Mouse (Mus musculus) urinary bladder, postnatal 14 days (tissue): Measurements from ENCODE around the gene Ccdc155.

ENCODE experiments used
- DNase-seq: peaks from one replicate; pipeline ENCODE4 v3.0.0; 2021; ENCODE audit warnings: low spot score

The Ccdc155 gene

GRCm38 (mm10) chr7:45204380-45205143 lies at the start of gene Ccdc155:
Gene Ccdc155 (minus strand): TSS chr7:45204892.
- peak; percentile 91 for DNase-seq

- DNase-seq = no peak
Observed at GRCm38 (mm10) chr7:45253806-45254205, 49.1 kb upstream of the Ccdc155 start.

- DNase-seq = no peak
Observed at GRCm38 (mm10) chr7:45247666-45248065, 43.0 kb upstream of the Ccdc155 start.

- DNase-seq = no peak
Observed at GRCm38 (mm10) chr7:45241389-45241749, 36.7 kb upstream of the Ccdc155 start.

- no peak for DNase-seq
Observed at GRCm38 (mm10) chr7:45240633-45241388, 36.1 kb upstream of the Ccdc155 start, which contains the start of gene Slc6a16. Gene Slc6a16 (plus strand): TSS chr7:45241085.

- no peak for DNase-seq
Observed at GRCm38 (mm10) chr7:45240109-45240508, 35.4 kb upstream of the Ccdc155 start.

- DNase-seq = no peak
Observed at GRCm38 (mm10) chr7:45238723-45239496, 34.2 kb upstream of the Ccdc155 start, which contains the start of gene Cd37. Gene Cd37 (minus strand): TSS chr7:45239115.

GRCm38 (mm10) chr7:45237747-45238699 lies 33.3 kb upstream of the Ccdc155 start:
- DNase-seq = no peak

- peak; percentile 35 for DNase-seq
Observed at GRCm38 (mm10) chr7:45235656-45236180, 31.0 kb upstream of the Ccdc155 start.

- peak; percentile 51 for DNase-seq
Observed at GRCm38 (mm10) chr7:45234922-45235571, 30.4 kb upstream of the Ccdc155 start.

GRCm38 (mm10) chr7:45234333-45234841 lies 29.7 kb upstream of the Ccdc155 start:
- DNase-seq = no peak

GRCm38 (mm10) chr7:45233580-45234332 lies 29.1 kb upstream of the Ccdc155 start:
- no peak for DNase-seq

GRCm38 (mm10) chr7:45232716-45233465 lies 28.2 kb upstream of the Ccdc155 start:
- DNase-seq = no peak

- no peak for DNase-seq
Observed at GRCm38 (mm10) chr7:45231941-45232340, 27.2 kb upstream of the Ccdc155 start.

- DNase-seq = no peak
Observed at GRCm38 (mm10) chr7:45231192-45231591, 26.5 kb upstream of the Ccdc155 start.

- no peak for DNase-seq
Observed at GRCm38 (mm10) chr7:45229459-45230203, 24.9 kb upstream of the Ccdc155 start.

- DNase-seq = no peak
Observed at GRCm38 (mm10) chr7:45229046-45229445, 24.4 kb upstream of the Ccdc155 start.

GRCm38 (mm10) chr7:45228548-45228947 lies 23.9 kb upstream of the Ccdc155 start:
- DNase-seq = no peak
